Comparison of ENCODE assay signal across 9 mouse cellular contexts in the genomic region with DNA sequence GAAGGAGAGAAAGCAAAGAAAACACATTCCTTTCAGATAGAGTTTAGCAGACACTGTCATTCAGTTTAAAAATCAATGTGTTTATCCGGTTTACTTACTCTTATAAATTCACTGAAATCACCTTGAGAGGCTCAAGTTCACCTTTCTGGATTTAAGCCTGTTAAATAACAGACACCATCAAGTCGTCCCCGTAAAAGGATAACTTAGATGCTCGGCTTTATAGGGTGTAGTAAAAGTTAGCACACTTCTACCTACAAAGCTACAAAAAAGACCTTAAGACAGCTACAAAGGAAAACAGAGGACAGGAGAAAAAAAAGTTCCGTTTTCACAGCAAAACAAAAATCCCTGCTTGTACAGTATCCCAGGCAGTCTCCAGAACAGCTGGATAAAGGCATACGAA.
DNase-seq lines count a peak whose midpoint lies in the region; ATAC-seq lines count a peak whose summit lies in the region.
"Had no signal": no experiment of that assay in that cellular context is flagged by ENCODE, and none has a peak within 500 bp of the region (broad histone marks: within the 10 kb centered on the region; RNA-seq: fewer than 3 reads in every experiment).

No protein-coding gene starts in this region.

- no peak for ATAC-seq in embryonic facial prominence, embryonic 11.5 days (replicated peaks; ENCODE audit: insufficient number of reproducible peaks, low FRiP score, low TSS enrichment, low read depth)
- ATAC-seq in hindbrain, embryonic 12.5 days (ENCODE audit: low FRiP score) = no peak
- no peak for ATAC-seq in midbrain, embryonic 13.5 days

- H3K4me3 ChIP-seq in embryonic facial prominence, embryonic 11.5 days (ENCODE audit: low read depth, low read length) = no peak overlapping the region
- peak overlapping the region; percentile 40 for H3K4me3 ChIP-seq in hindbrain, embryonic 12.5 days
- H3K4me3 ChIP-seq in midbrain, embryonic 13.5 days (replicated peaks) = peak overlapping the region; percentile 57

- no peaks in the 10 kb centered on the region for H3K36me3 ChIP-seq in embryonic facial prominence, embryonic 11.5 days (replicated peaks; ENCODE audit: control insufficient read depth, insufficient read depth, low read depth, low read length)
- H3K36me3 ChIP-seq in hindbrain, embryonic 12.5 days = no peaks in the 10 kb centered on the region
- no peaks in the 10 kb centered on the region for H3K36me3 ChIP-seq in midbrain, embryonic 13.5 days

- no peaks in the 10 kb centered on the region for H3K4me1 ChIP-seq in embryonic facial prominence, embryonic 11.5 days (ENCODE audit: control insufficient read depth, insufficient read depth, low read length)
- H3K4me1 ChIP-seq in hindbrain, embryonic 12.5 days = peaks cover 13% of the 10 kb centered on the region
- peaks cover 24% of the 10 kb centered on the region; the same call in 1 of the 2 replicates for H3K4me1 ChIP-seq in midbrain, embryonic 13.5 days (replicated peaks)

- peak overlapping the region; percentile 22 for H3K9ac ChIP-seq in embryonic facial prominence, embryonic 11.5 days (replicated peaks; ENCODE audit: low read length)
- peak overlapping the region; percentile 72 for H3K9ac ChIP-seq in hindbrain, embryonic 12.5 days
- H3K9ac ChIP-seq in midbrain, embryonic 13.5 days (replicated peaks) = peak overlapping the region; percentile 76

- H3K9me3 ChIP-seq in embryonic facial prominence, embryonic 11.5 days (replicated peaks; ENCODE audit: control insufficient read depth, low read length) = no peaks in the 10 kb centered on the region
- no peaks in the 10 kb centered on the region for H3K9me3 ChIP-seq in hindbrain, embryonic 12.5 days (replicated peaks)
- H3K9me3 ChIP-seq in midbrain, embryonic 13.5 days = no peaks in the 10 kb centered on the region

- 52% methylated on average over 6 of the region's 6 CpGs for WGBS in embryonic facial prominence, embryonic 11.5 days
- 21% methylated on average over 6 of the region's 6 CpGs for WGBS in hindbrain, embryonic 12.5 days
- 7% methylated on average over 6 of the region's 6 CpGs for WGBS in midbrain, embryonic 13.5 days

- DNase-seq in kidney, adult 9 months = peak; percentile 37
- DNase-seq in kidney, postnatal 14 days = no peak
- no peak for DNase-seq in embryonic facial prominence, embryonic 11.5 days (ENCODE audit: low spot score)
- no peak for DNase-seq in B cell, adult 2 months
- DNase-seq in spleen, postnatal 10 days (ENCODE audit: low spot score in 2 of 2) = no peak
- no peak for DNase-seq in frontal cortex, postnatal 25 days (ENCODE audit: low spot score in 2 of 2)
- DNase-seq: lung, postnatal 4 days had no signal

- H3K27ac ChIP-seq in embryonic facial prominence, embryonic 11.5 days (replicated peaks; ENCODE audit: low read depth, low read length) = peak overlapping the region; percentile 79
- H3K27ac ChIP-seq in hindbrain, embryonic 12.5 days = peak overlapping the region; percentile 98
- H3K27ac ChIP-seq in midbrain, embryonic 13.5 days = peak overlapping the region; percentile 99

- peak overlapping the region; percentile 19; the same call in 1 of the 2 replicates for H3K4me2 ChIP-seq in embryonic facial prominence, embryonic 11.5 days (ENCODE audit: low read depth, low read length)
- peak overlapping the region; percentile 52 for H3K4me2 ChIP-seq in hindbrain, embryonic 12.5 days (replicated peaks)
- H3K4me2 ChIP-seq in midbrain, embryonic 13.5 days (replicated peaks) = peak overlapping the region; percentile 62

- H3K27me3 ChIP-seq in embryonic facial prominence, embryonic 11.5 days (ENCODE audit: control insufficient read depth, insufficient read depth, low read length) = no peaks in the 10 kb centered on the region
- no peaks in the 10 kb centered on the region for H3K27me3 ChIP-seq in hindbrain, embryonic 12.5 days
- H3K27me3 ChIP-seq in midbrain, embryonic 13.5 days = no peaks in the 10 kb centered on the region

Comparison
In these comparisons a context has a peak if more than half of its experiments do, and no peak if none do; other contexts are left out.
1. H3K9ac ChIP-seq: peak in every context shown above with its lines; median percentile 76 in midbrain, embryonic 13.5 days; 72 in hindbrain, embryonic 12.5 days; 22 in embryonic facial prominence, embryonic 11.5 days.